Mouse (Mus musculus) left cerebral cortex, postnatal 4 days (tissue): ENCODE results near the gene Ulk4. TPM values are rescaled to one million over a fixed set of nuclear protein-coding genes. Genes with fewer than 3 reads are reported as not detected.
A peak's percentile ranks its signal among the peaks of the same experiment; 100 is the strongest.
"Not testable (repeated sequence)": the region's sequence is repeated elsewhere in the genome, so short reads cannot be mapped to it uniquely, and the experiment has no call there.

ENCODE experiments used
- DNase-seq: peaks from one replicate; pipeline ENCODE4 v3.0.0-alpha.2; 2022
- intact Hi-C: fragments of 180-260 bp; cut with DNase I; formaldehyde crosslinking; loops from one replicate; pipeline ENCODE4 v1.15.1; 2025
- total RNA-seq, 2 experiments: library from RNA; stranded (reverse); gene quantifications; 2 replicates each; pipeline ENCODE4 v1.2.3; 2021

Gene Ulk4
- total RNA-seq, 2 experiments from 2014 or later, result 7.9 to 8.0 TPM

GRCm38 (mm10) chr9:121072127-121072757, 204.8 kb downstream of the Ulk4 start:
- intact Hi-C loops, result no loop called here

GRCm38 (mm10) chr9:121071461-121072126, 205.4 kb downstream of the Ulk4 start:
- intact Hi-C loops, result no loop called here
- no peak for DNase-seq

More at GRCm38 (mm10) chr9:121072127-121072757, 204.8 kb downstream of the Ulk4 start:
- peak; percentile 40 for DNase-seq

- DNase-seq, result no peak
- intact Hi-C loops, result no loop called here
Measured at GRCm38 (mm10) chr9:121071050-121071449, 205.9 kb downstream of the Ulk4 start.

DNA sequence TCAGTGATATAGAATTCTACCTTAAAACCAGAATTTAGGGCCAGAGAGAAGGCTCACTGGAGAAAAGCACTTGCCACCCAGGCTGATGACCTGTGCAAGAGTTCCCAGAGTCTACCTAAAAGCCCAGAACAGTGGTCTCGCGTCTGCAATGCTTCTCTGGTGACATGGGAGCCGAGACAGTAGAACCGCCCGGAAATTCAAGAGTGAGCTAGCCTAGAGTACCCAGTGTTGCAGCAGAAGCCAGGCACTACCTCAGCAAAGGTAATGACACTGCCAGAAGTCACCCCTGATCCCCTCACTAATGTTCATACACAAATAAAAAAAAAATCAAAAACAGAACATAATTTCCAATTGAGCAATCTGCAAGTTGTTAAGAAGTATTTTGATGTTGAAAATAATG, 208.9 kb downstream of the Ulk4 start:
- DNase-seq, result no peak
- intact Hi-C loops, result no loop called here

- intact Hi-C loops, result no loop called here
Measured at GRCm38 (mm10) chr9:121067043-121067442, 210.0 kb downstream of the Ulk4 start.

GRCm38 (mm10) chr9:121065383-121065978, 211.5 kb downstream of the Ulk4 start:
- intact Hi-C loops, result no loop called here
- DNase-seq, result no peak

More at GRCm38 (mm10) chr9:121067043-121067442, 210.0 kb downstream of the Ulk4 start:
- peak; percentile 78 for DNase-seq

DNA sequence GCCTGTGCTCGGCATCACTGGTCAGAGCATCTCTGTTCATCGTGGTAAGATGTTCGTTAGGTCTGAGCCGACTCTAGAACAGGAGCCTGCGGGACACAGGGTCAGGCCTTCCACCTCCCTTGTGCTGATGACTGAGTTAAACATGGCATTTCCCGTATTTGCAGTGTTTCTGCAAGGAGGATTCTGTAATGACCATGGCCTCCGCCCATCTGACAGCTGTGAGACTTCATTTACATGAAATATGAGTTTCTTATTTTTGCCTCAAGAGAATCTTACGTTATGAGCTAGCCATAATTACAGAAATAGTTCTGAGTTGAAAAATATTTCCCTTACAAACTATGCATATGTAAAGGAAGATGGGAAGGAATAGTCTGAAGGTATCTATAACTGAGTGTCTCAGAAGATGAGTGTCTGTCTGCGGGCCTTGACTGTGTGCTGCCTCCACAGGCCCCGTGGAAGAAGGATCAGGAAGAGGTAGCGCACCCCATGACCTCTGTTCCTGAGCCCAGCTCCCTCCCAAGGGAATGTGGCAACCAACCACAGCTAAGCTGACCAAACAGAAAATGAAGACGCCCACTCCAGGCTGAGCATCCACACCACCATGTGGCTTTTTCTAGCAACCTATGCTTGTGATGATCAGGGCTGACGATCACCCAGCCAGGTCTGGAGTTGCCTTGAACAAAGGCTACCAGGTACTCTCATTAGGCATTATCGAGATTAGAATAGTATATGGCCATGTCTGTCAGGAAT, 212.2 kb downstream of the Ulk4 start:
- intact Hi-C loops, result no loop called here
- DNase-seq, result no peak

GRCm38 (mm10) chr9:121062671-121063070, 214.3 kb downstream of the Ulk4 start:
- intact Hi-C loops, result no loop called here

DNA sequence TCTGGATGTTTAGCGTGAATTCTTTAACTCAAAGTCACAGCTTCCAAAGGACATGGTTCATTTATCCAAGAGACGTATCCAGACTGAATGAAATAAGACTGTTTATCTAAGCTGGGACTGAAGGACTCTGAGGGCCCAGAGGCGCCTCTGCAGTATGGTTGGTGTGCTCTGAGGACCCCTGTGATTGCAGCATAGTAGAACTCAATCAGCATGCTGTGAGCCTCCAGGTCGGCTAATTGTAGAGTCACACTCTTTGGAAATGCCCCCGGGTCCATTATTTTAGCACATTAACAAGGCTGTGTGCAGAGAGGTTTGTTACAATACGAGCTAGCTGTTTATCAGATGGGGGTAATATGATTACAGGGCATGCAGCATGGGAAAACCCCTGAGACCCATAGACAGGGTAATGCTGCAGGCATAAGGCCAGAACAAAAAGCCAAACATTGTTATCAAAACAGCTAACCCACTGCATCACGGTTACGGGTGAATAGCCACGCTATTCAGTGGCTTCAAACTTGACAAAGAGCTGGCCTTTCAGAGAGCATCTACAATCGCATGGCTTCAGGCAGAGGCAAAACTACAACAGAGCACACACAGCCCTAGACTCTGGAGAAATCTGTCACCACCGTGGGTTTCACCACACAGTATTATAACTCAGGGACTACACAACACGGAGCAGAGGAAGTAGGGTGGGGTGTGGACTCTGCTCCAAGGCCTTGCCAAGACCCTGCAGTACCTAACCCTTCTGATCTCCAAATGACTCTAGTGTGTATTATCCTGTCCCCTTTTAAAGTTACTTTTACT, 215.0 kb downstream of the Ulk4 start:
- intact Hi-C loops, result no loop called here
- no peak for DNase-seq

More at GRCm38 (mm10) chr9:121062671-121063070, 214.3 kb downstream of the Ulk4 start:
- no peak for DNase-seq

DNA sequence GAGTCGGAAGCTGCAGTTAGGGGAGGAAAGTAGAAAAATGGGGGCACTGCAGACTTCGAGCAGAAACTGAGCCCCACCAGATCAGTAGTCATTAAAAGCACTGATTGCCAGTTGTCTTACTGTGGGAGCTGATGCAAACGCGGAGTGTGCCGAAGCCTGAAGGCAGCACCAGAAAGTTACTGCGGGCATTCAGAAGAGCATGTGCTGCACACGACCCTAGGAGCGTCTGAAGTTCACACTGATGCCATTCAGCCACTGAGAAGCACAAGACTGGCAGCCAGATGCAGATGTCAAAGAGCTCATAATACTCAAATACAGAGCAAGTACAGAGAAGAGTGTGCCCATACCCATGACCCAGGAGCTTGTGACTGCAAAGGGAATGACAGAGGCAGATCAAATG, 216.7 kb downstream of the Ulk4 start:
- intact Hi-C loops, result no loop called here
- no peak for DNase-seq

- DNase-seq, result no peak
Measured at GRCm38 (mm10) chr9:121059286-121059685, 217.7 kb downstream of the Ulk4 start.

GRCm38 (mm10) chr9:121058538-121058937, 218.5 kb downstream of the Ulk4 start:
- DNase-seq, result no peak
- intact Hi-C loops, result no loop called here

More at GRCm38 (mm10) chr9:121059286-121059685, 217.7 kb downstream of the Ulk4 start:
- intact Hi-C loops, result no loop called here

GRCm38 (mm10) chr9:121058116-121058515, 218.9 kb downstream of the Ulk4 start:
- intact Hi-C loops, result no loop called here
- no peak for DNase-seq

- intact Hi-C loops, result no loop called here
Measured at GRCm38 (mm10) chr9:121057401-121057800, 219.6 kb downstream of the Ulk4 start.

DNA sequence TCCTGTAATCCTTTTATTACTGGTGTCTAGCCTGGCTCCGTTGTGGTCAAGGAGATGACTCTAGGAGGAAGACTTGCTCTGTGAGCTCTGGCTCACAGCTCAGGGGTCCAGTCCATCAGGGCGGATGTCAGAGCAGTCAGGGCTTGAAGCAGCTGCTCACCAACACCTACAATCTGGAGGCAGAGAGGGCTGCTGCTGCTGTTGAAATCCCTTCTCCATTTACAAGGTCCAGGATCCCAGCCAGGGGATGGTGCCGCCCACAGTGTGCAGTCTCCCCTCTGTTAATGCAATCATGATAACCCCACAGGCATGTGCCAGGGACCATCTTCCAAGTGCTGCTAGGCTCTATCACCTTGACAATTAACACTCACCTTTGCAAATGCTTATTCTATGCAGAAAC, 220.5 kb downstream of the Ulk4 start:
- no peak for DNase-seq
- intact Hi-C loops, result no loop called here

More at GRCm38 (mm10) chr9:121057401-121057800, 219.6 kb downstream of the Ulk4 start:
- no peak for DNase-seq

DNA sequence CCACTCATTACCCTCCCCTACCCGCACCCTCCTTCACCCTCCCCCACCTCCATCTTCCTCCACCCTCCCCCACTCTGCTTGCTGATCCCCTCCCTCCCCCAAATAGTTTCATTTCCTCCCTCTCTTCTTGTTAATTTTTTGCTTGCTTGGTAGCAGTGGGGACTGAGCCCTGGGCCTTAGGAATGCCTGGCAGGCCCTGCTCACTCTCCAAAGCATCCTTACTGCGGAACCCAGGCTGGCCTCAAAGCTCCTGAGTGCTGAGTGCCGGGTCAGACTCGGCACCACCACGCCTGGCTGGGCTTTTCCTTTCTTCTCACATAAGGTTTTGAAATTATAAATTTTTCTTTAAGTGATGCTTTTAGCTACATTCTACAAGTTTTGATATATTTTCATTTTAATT, 221.0 kb downstream of the Ulk4 start:
- intact Hi-C loops, result no loop called here
- DNase-seq, result no peak

GRCm38 (mm10) chr9:121045657-121046056, 231.3 kb downstream of the Ulk4 start:
- intact Hi-C loops, DNase-seq: not testable (repeated sequence)

- intact Hi-C loops, result no loop called here
- no peak for DNase-seq
Measured at GRCm38 (mm10) chr9:121044471-121045206, 232.4 kb downstream of the Ulk4 start.

GRCm38 (mm10) chr9:121043021-121043420, 234.0 kb downstream of the Ulk4 start:
- DNase-seq, result no peak
- intact Hi-C loops, result no loop called here

DNA sequence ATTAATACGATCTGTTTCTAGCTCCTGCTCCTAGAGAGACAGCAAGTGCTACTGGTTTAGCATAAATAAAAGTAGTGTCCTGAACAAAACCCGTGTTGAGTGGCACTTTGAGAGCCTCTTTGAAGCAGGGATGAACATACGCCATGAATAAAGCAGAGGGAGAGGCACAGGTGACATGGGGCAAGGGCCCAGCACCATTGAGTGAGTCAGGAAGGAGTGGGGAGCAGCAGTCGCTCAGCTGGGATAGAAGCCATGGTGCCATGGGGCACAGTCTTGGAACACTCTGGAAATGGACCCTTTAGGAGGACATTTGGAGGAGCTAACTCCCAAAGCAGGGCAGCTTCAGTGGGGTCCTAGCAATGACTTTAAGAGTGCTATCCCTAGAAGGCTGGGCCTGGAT, 238.6 kb downstream of the Ulk4 start:
- intact Hi-C loops, result no loop called here
- no peak for DNase-seq
